Mouse (Mus musculus) ES-Bruce4 (cell line): ENCODE measurements around the gene Rprml.

ENCODE experiments used
- CTCF ChIP-seq: IDR thresholded peaks from one replicate; pipeline ENCODE4 v1.8.1; 2011; ENCODE audit warnings: low read depth, low read length
- EP300 ChIP-seq: IDR thresholded peaks from 2 replicates; pipeline ENCODE4 v1.6.1; 2011; ENCODE audit warnings: low read depth, low read length; ENCODE audit not compliant: insufficient read depth
- POLR2A ChIP-seq: IDR thresholded peaks from one replicate; pipeline ENCODE4 v1.8.1; 2011; ENCODE audit warnings: low read length; ENCODE audit not compliant: insufficient read depth

GRCm38 (mm10) chr11:103658189-103658588, 8.8 kb downstream of the Rprml start:
- no peak for TF ChIP-seq EP300
- TF ChIP-seq POLR2A: no peak
- TF ChIP-seq CTCF: no peak
